Mouse (Mus musculus) testis, postnatal 10 days (tissue): ENCODE results near the gene Cnnm3.
"Not testable (repeated sequence)": the region's sequence is repeated elsewhere in the genome, so short reads cannot be mapped to it uniquely, and the experiment has no call there.

Experiments used
- DNase-seq: peaks from one replicate; pipeline ENCODE4 v3.0.0; 2021; ENCODE audit warnings: low spot score

Cnnm3 gene

DNA sequence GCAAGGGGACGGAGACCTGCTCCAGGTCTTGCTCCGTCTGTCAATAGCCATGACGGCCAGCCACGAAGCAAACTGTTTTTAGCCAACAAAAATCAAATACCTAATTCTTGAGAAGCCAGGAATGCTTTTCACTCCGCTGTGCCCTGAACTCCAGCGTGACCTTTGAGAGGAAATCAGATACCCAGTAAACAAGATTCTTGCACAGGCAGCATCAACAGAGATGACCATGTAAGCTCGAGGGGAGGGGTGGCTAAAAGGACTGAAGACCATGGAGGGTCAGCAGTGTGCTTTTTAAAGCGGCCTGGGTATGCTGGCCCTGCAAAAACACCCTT, 24.7 kb downstream of the Cnnm3 start:
- no peak for DNase-seq

GRCm38 (mm10) chr1:36536783-36537182, 25.1 kb downstream of the Cnnm3 start, which contains the start of gene Ankrd23:
Ankrd23 (minus strand) TSS chr1:36536883.
- not testable (repeated sequence) for DNase-seq

GRCm38 (mm10) chr1:36538727-36539126, 27.1 kb downstream of the Cnnm3 start:
- no peak for DNase-seq

DNA sequence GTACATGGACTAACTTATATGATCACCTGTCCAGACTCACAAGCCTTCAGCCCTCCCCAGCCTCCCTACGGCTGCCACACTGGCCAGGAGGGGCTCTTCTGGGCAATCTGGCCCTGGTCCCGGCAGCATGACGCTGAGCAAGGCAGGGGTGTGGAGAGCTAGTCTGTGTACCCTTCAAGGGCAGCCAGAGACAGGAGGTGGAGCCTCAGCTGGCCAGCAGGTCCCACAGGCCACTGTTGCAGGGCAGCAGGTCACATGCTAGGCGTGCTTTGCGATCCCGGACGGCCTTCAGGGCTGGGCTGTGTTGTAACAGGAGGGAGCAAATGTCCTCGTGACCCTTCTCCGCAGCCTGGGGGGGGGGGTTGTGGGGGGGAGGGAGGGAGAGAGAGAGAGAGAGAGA, 27.5 kb downstream of the Cnnm3 start, which contains the start of gene Gm42417:
Gene Gm42417, minus strand, starts transcription at position 244 of the 400 bp plus-strand sequence.
- peak; percentile 76 for DNase-seq

- no peak for DNase-seq
Observed at GRCm38 (mm10) chr1:36540132-36540531, 28.5 kb downstream of the Cnnm3 start.

- no peak for DNase-seq
Observed at GRCm38 (mm10) chr1:36540807-36541206, 29.1 kb downstream of the Cnnm3 start.

GRCm38 (mm10) chr1:36541844-36542243, 30.2 kb downstream of the Cnnm3 start:
- peak; percentile 46 for DNase-seq

- no peak for DNase-seq
Observed at GRCm38 (mm10) chr1:36542925-36543324, 31.3 kb downstream of the Cnnm3 start.

- no peak for DNase-seq
Observed at GRCm38 (mm10) chr1:36545382-36545781, 33.7 kb downstream of the Cnnm3 start.

GRCm38 (mm10) chr1:36545845-36546600, 34.4 kb downstream of the Cnnm3 start:
- DNase-seq: no peak

DNA sequence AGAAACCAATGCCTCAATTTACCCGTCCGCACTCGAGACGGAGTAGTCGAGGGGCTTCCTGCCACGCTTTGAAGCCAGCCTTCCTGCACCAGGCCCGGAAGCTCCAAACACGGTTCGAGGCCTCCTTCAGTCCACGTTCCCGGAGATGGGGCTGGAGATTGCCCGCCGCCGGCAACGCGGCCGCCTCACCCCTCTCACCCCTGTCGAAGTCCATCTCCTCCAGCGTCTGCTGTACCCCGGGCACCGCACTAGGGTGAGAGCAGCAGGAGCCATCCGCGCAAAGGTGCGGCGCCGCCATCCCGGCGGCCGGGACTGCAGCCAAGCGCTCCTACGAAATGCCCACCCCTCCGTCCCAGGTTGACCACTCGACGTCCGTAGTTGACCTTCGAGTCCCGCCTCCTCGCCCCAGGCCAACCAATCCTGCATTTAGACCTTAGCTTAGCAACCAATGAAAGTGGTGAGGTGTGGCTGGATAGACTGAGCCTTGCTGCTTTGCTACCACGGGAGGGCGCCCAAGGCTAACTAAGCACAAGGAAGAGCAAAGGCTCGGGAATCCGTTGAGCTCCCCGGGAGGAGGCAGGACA, 35.3 kb downstream of the Cnnm3 start, which contains the start of gene Ankrd39:
Gene Ankrd39, minus strand, starts transcription at position 558 of the 584 bp plus-strand sequence.
- peak; percentile 96 for DNase-seq

- peak; percentile 87 for DNase-seq
Observed at GRCm38 (mm10) chr1:36547981-36548598, 36.4 kb downstream of the Cnnm3 start.

- DNase-seq: no peak
Observed at GRCm38 (mm10) chr1:36548771-36549170, 37.1 kb downstream of the Cnnm3 start.

GRCm38 (mm10) chr1:36549491-36549890, 37.8 kb downstream of the Cnnm3 start:
- no peak for DNase-seq

GRCm38 (mm10) chr1:36550075-36550863, 38.6 kb downstream of the Cnnm3 start:
- DNase-seq: no peak

DNA sequence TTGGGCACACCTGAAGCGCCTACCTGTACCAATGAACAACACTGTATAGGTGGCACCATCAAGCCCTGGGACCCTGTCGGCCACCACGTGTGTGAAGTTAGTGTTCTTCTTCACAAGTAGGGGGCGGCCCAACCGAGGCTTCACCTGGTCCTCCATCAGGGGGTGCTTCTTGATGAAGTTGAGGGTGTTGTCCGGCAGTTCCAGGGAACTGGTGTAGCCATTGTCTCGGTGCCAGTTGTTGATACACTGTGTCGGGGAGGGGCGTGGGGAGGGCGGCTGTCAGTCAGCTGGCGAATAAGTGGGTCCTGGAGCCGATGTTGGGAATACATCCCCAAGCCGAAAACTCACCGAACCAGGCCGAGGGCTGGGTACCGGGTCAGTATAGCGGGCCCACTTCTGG, 40.2 kb downstream of the Cnnm3 start:
- no peak for DNase-seq

GRCm38 (mm10) chr1:36552506-36552905, 40.8 kb downstream of the Cnnm3 start:
- DNase-seq: no peak

DNA sequence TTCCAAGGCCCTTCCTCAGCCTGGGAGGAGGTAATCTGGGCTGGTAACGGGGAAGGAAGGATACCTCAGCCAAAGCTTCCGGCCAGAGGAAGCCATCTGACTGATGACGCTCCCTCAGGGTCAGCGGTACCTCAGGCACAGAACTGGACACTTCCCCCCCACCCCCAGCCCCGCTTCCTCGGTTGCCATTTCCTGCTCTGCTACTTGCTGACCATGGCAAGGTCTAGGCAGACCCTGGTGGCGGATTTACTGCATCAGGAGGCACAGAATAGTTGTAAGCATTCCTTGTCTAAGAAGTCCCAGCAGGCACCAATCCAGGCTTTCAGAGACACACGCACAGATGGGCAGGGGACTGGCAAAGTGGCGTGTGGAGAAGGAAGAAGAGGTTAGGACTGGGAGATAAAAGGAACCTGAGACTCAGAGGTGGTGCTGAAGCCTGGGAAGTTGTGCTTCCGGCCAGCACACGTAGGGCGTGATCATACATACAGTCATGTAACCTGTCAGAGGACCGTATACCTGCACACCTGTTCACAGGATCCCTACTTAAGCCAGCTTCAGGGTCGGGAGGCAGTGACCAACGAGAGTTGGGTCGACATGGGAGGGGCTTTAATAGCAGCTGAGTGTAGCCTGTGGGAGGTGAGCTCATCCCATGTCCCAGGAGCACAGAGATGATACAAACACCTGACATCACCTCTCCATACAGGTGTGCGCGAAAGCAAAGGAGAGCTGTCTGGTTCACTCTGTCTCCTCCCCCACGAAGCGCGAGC, 43.1 kb downstream of the Cnnm3 start:
- no peak for DNase-seq

GRCm38 (mm10) chr1:36555798-36556395, 44.2 kb downstream of the Cnnm3 start:
- DNase-seq: no peak

DNA sequence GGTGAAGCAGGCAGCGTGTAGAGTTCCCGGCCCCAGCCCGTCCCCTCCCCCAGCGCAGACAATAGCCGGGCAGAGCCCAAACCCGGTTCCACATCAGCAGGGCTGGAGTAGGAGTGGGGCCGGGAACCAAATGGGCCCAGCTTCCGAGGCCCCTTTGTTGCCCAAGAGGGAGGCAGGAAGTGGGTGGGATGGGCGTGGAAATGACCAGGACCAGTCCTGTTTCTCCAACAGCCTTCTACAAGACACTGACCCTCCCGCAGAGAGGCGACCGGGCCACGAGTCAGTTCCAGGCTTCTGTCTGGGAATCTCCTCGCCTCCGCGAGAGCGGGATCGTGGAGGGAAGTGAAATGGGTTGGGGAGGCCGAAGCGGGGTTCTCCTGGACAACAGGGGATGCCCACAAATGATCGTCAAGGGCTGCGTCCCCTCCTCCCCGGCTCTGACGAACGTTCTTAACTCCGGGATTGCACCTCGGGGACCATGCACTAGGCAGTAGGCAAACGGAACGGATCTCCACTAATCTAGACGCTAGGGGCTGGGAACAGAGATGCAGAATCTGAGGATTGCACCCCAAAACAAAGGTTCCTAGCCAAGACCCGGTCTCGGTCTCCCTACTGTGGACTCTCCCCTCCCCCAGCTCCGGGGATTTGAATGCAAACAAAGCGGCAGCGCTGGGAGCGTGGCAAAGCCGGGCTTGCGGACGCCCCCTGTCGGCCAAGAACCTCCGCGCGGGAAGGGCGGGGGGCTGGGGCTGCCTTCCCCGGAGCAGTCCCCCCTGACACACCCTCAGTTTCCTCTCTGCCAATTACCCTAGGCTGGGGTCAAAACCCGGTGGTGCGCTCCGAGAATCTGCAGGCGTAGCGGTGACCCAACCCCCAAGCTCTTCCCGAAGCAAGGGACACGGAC, 45.1 kb downstream of the Cnnm3 start:
- peak; percentile 97 for DNase-seq
